Mouse (Mus musculus) lung, embryonic 15.5 days (tissue): ENCODE results near the gene Gm5624. TPM values are rescaled to one million over a fixed set of nuclear protein-coding genes. Genes with fewer than 3 reads are reported as not detected.
"Not testable (repeated sequence)": the region's sequence is repeated elsewhere in the genome, so short reads cannot be mapped to it uniquely, and the experiment has no call there.

Experiments used
- ATAC-seq: fragments of 200-750 bp; cut with Nextera tagmentation; 2 replicates; pipeline ENCODE4 v1.8.0; 2017; ENCODE audit warnings: moderate number of reproducible peaks, borderline replicate concordance; ENCODE audit not compliant: low FRiP score, low TSS enrichment; ENCODE audit errors: extremely low read depth
- H3K27ac ChIP-seq: fragments of 300-500 bp; sonication (generic); 2 replicates; pipeline ENCODE4 v1.5.1; 2015; ENCODE audit warnings: moderate library complexity, mild to moderate bottlenecking, inconsistent platforms
- H3K27me3 ChIP-seq: fragments of 300-500 bp; sonication (generic); 2 replicates; pipeline ENCODE4 v1.6.1; 2015; ENCODE audit warnings: inconsistent platforms
- H3K36me3 ChIP-seq: fragments of 300-500 bp; sonication (generic); 2 replicates; pipeline ENCODE4 v1.6.1; 2015; ENCODE audit warnings: inconsistent platforms
- H3K4me1 ChIP-seq: fragments of 300-500 bp; sonication (generic); 2 replicates; pipeline ENCODE4 v1.6.1; 2015; ENCODE audit warnings: inconsistent platforms
- H3K4me2 ChIP-seq: fragments of 300-500 bp; sonication (generic); 2 replicates; pipeline ENCODE4 v1.6.1; 2015; ENCODE audit warnings: inconsistent platforms, mild to moderate bottlenecking, moderate library complexity
- H3K4me3 ChIP-seq: fragments of 300-500 bp; sonication (generic); 2 replicates; pipeline ENCODE4 v1.5.1; 2015; ENCODE audit warnings: mild to moderate bottlenecking, inconsistent platforms
- H3K9ac ChIP-seq: fragments of 300-500 bp; sonication (generic); 2 replicates; pipeline ENCODE4 v1.6.1; 2015; ENCODE audit warnings: inconsistent platforms
- H3K9me3 ChIP-seq: fragments of 300-500 bp; sonication (generic); 2 replicates; pipeline ENCODE4 v1.6.1; 2016; ENCODE audit warnings: inconsistent platforms
- WGBS: fragments of 180-500 bp; shearing (Covaris S2); methylation state at CpG from one replicate; pipeline ENCODE4 v1.1.7; 2015; 5-methylcytosine and 5-hydroxymethylcytosine counted together
- polyA plus RNA-seq: library from polyadenylated mRNA; unstranded; fragments of >200 nt; fragmentation: Nextera tagmentation; extraction: Ambion mirVana; gene quantifications from 2 replicates; pipeline ENCODE4 v1.2.1, GENCODE M21; 2015

Gm5624 gene
- polyA plus RNA-seq = not detected in 2 replicates

- H3K4me1 ChIP-seq, H3K9me3 ChIP-seq, H3K4me3 ChIP-seq, H3K27me3 ChIP-seq, H3K9ac ChIP-seq, ATAC-seq, H3K36me3 ChIP-seq, H3K4me2 ChIP-seq, H3K27ac ChIP-seq: not testable (repeated sequence)
- 67% methylated on average over 4 of the region's 4 CpGs for WGBS
Measured at GRCm38 (mm10) chr14:44627737-44628136, at the start of gene Gm5624. Gene Gm5624 (minus strand): TSS chr14:44627938.

DNA sequence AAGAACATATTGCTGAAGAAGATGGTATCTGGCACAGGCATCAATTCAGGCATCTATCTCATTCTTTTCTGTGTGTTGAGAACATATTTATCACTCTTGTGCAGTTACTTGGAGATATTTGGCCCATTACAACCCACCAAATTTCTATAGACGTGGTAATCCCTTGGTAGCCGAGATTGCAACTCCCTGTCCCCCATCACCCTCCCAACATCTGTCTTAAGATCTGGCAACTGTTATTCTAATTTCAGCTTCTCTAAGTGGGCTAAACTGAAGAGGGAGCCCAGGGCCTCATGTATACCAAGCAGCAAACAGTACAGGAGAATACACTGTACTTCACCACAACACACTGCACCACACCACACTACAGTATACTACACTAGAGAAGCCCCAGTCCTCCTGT, 36.0 kb downstream of the Gm5624 start:
- WGBS = 82% methylated on average over 2 of the region's 2 CpGs

DNA sequence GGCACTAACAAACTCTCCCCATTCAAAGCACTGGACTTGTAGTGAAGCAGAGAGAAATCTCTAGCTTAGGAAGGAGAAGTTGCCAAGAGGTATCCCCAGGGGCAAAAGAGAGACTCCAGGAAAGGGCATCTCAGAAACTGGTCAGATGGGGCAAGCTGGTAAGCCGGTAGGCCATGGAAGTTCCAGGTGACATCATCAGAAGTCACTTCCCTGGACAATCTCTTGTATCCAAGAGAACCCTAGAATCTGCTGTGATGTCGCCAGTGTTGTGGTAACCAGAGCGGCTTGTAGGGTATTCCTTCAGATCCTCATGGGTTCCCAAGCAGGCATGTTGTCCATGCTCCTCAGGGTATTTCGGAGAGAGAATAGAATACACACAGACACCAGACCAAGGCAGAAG, 44.9 kb downstream of the Gm5624 start, which contains the start of gene Gm8247:
TSS of gene Gm8247 (plus strand) at position 301 of the 400 bp plus-strand sequence.
- H3K9ac ChIP-seq = not testable (repeated sequence)

More for the DNA sequence above, 36.0 kb downstream of the Gm5624 start:
- not testable (repeated sequence) for H3K4me3 ChIP-seq, H3K27me3 ChIP-seq, H3K9me3 ChIP-seq, H3K4me2 ChIP-seq, H3K27ac ChIP-seq, H3K4me1 ChIP-seq, ATAC-seq, H3K9ac ChIP-seq, H3K36me3 ChIP-seq

DNA sequence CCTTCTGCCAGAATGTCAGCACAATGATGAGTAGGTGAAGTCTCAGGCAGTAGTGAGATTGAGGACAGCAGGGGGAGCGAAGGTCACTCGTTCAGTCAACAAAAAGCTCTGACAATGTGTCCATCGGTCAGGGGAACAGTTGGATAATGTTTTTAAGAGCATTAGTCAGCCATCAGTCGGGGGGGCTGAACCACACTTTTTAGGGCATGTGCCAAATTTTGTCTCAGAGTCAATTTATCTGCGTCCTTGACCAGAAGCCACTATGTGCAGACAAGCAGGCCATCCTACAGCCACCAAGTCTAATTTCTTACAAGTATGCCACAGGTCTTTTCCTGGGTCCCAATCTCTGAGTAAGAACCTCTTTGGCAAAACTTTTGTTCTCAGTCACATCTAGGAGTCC, 79.8 kb downstream of the Gm5624 start:
- not testable (repeated sequence) for ATAC-seq, H3K4me3 ChIP-seq, H3K9me3 ChIP-seq, H3K9ac ChIP-seq, H3K4me1 ChIP-seq, H3K27me3 ChIP-seq, H3K4me2 ChIP-seq, H3K27ac ChIP-seq, H3K36me3 ChIP-seq
- 66% methylated on average over 4 of the region's 5 CpGs for WGBS

More for the DNA sequence above, 44.9 kb downstream of the Gm5624 start, which contains the start of gene Gm8247:
- H3K27me3 ChIP-seq, H3K4me3 ChIP-seq, H3K4me1 ChIP-seq, H3K4me2 ChIP-seq, H3K27ac ChIP-seq, H3K9me3 ChIP-seq, ATAC-seq, H3K36me3 ChIP-seq: not testable (repeated sequence)
- WGBS = 77% methylated on average over 4 of the region's 4 CpGs

DNA sequence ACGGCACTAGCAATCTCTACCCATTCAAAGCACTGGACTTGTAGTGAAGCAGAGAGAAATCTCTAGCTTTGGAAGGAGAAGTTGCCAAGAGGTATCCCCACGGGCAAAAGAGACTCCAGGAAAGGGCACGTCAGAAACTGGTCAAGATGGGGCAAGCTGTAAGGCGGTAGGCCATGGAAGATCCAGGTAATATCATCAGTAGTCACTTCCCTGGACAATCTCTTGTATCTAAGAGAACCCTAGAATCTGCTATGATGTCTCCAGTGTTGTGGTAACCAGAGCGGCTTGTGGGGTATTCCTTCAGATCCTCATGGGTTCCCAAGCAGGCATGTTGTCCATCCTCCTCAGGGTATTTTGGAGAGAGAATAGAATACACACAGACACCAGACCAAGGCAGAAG, 109.8 kb downstream of the Gm5624 start, which contains the start of gene Gm17093:
TSS of gene Gm17093 (plus strand) at position 301 of the 400 bp plus-strand sequence.
- H3K9me3 ChIP-seq, H3K27me3 ChIP-seq, H3K36me3 ChIP-seq, H3K4me2 ChIP-seq, H3K9ac ChIP-seq, ATAC-seq, H3K4me1 ChIP-seq, H3K4me3 ChIP-seq, H3K27ac ChIP-seq: not testable (repeated sequence)
- WGBS = 79% methylated on average over 5 of the region's 5 CpGs

Other genes with a start within 250 kb of the Gm5624 start
- not detected in 2 replicates for gene Gm3371, start 217.2 kb downstream of the Gm5624 start, polyA plus RNA-seq
- not detected in 2 replicates for gene Gm8232, start 194.3 kb downstream of the Gm5624 start, polyA plus RNA-seq
- gene BC061237, start 135.5 kb downstream of the Gm5624 start, polyA plus RNA-seq = not detected in 2 replicates
- gene Gm17093, start 109.7 kb downstream of the Gm5624 start, polyA plus RNA-seq = not detected in 2 replicates
- not detected in 2 replicates for gene Gm8247, start 44.8 kb downstream of the Gm5624 start, polyA plus RNA-seq
- not detected in 2 replicates for gene Gm8257, start 78.5 kb upstream of the Gm5624 start, polyA plus RNA-seq
- not detected in 2 replicates for gene Gm8267, start 122.4 kb upstream of the Gm5624 start, polyA plus RNA-seq
- gene Ptgdr, start 231.4 kb upstream of the Gm5624 start, polyA plus RNA-seq = 0.09 and 0.11 TPM in 2 replicates